Mouse (Mus musculus): ENCODE measurements around the gene A630076J17Rik.

- TF ChIP-seq POLR2A (IDR thresholded peaks at IDR 0.05; ENCODE audit: low read depth, low read length) = no peak
- no peak for TF ChIP-seq EP300 (IDR thresholded peaks at IDR 0.05; ENCODE audit: low read length)
- no peak for TF ChIP-seq KAT2A (IDR thresholded peaks at IDR 0.05; ENCODE audit: insufficient replicate concordance, low read length)
- no peak for TF ChIP-seq E2F4 (IDR thresholded peaks at IDR 0.05; ENCODE audit: insufficient replicate concordance, low read depth, low read length)
- TF ChIP-seq BHLHE40 (IDR thresholded peaks at IDR 0.05; ENCODE audit: low read depth, low read length) = no peak
- no peak for TF ChIP-seq CTCF (conservative IDR thresholded peaks at IDR 0.05 in 1 of 2, IDR thresholded peaks at IDR 0.05 in 1 of 2; ENCODE audit: low read depth in 2 of 2, low read length in 2 of 2)
- no peak for TF ChIP-seq ZMIZ1 (IDR thresholded peaks at IDR 0.05; ENCODE audit: low read depth, low read length)
- no peak for TF ChIP-seq UBTF (IDR thresholded peaks at IDR 0.05; ENCODE audit: low read depth, low read length)
- no peak for TF ChIP-seq ETS1 (conservative IDR thresholded peaks at IDR 0.05; ENCODE audit: low read depth, low read length)
- no peak for TF ChIP-seq PAX5 (IDR thresholded peaks at IDR 0.05; ENCODE audit: low read length)
Measured at GRCm38 (mm10) chr3:107229221-107229620, 1.2 kb upstream of the A630076J17Rik start.
